Mouse (Mus musculus) thymus, postnatal 36 days (tissue): ENCODE measurements at regions not wholly inside any gene's neighbourhood (a gene's known extent, or its start where the extent isn't known, plus 50 kb on each side); places are given as distances from the start of the nearest gene placed in this dataset.

Experiments used
- DNase-seq, 2 experiments: peaks; one replicate each; pipeline ENCODE4 v3.0.0; 2022; ENCODE audit warnings: mixed read lengths in 2 of 2

- no peak for DNase-seq
Observed at GRCm38 (mm10) chr2:61347451-61347850, 230.9 kb upstream of the Tank start.

GRCm38 (mm10) chr2:61346012-61346760 lies 232.2 kb upstream of the Tank start:
- no peak for DNase-seq

GRCm38 (mm10) chr2:61345311-61345710 lies 233.1 kb upstream of the Tank start:
- DNase-seq: no peak

GRCm38 (mm10) chr2:61344556-61345131 lies 233.7 kb upstream of the Tank start:
- DNase-seq: peak in 1 of 2 experiments; percentile 10

GRCm38 (mm10) chr2:61341254-61341653 lies 237.1 kb upstream of the Tank start:
- no peak for DNase-seq

- no peak for DNase-seq
Observed at GRCm38 (mm10) chr2:61319226-61319625, 259.2 kb upstream of the Tank start.

- no peak for DNase-seq
Observed at GRCm38 (mm10) chr2:61310405-61310804, 268.0 kb upstream of the Tank start.

- DNase-seq: no peak
Observed at GRCm38 (mm10) chr2:61309219-61309618, 269.2 kb upstream of the Tank start.

GRCm38 (mm10) chr2:61297135-61297534 lies 281.2 kb upstream of the Tank start:
- no peak for DNase-seq

GRCm38 (mm10) chr2:61296606-61297005 lies 281.8 kb upstream of the Tank start:
- DNase-seq: no peak

- DNase-seq: no peak
Observed at GRCm38 (mm10) chr2:61295261-61295964, 283.0 kb upstream of the Tank start.

- no peak for DNase-seq
Observed at GRCm38 (mm10) chr2:61288246-61288645, 290.1 kb upstream of the Tank start.

GRCm38 (mm10) chr2:61284706-61285105 lies 293.7 kb upstream of the Tank start:
- no peak for DNase-seq

- no peak for DNase-seq
Observed at GRCm38 (mm10) chr2:61283829-61284601, 294.4 kb upstream of the Tank start.

GRCm38 (mm10) chr2:61272721-61273120 lies 305.7 kb upstream of the Tank start:
- DNase-seq: no peak

- no peak for DNase-seq
Observed at GRCm38 (mm10) chr2:61267706-61268105, 304.7 kb upstream of the Rbms1 start.

- no peak for DNase-seq
Observed at GRCm38 (mm10) chr2:61250068-61250800, 287.2 kb upstream of the Rbms1 start.

- DNase-seq: no peak
Observed at GRCm38 (mm10) chr2:61247956-61248355, 285.0 kb upstream of the Rbms1 start.

- DNase-seq: no peak
Observed at GRCm38 (mm10) chr2:61247336-61247735, 284.3 kb upstream of the Rbms1 start.

GRCm38 (mm10) chr2:61246691-61247258 lies 283.8 kb upstream of the Rbms1 start:
- no peak for DNase-seq

GRCm38 (mm10) chr2:61245526-61245925 lies 282.5 kb upstream of the Rbms1 start:
- no peak for DNase-seq

- DNase-seq: no peak
Observed at GRCm38 (mm10) chr2:61221676-61222075, 258.7 kb upstream of the Rbms1 start.
